Mouse (Mus musculus): ENCODE results near the gene Nrcam.

Gene Nrcam

GRCm38 (mm10) chr12:44602269-44602957 is 273.7 kb downstream of the Nrcam start:
- no peak for DNase-seq (ENCODE audit: low spot score in 2 of 2)

- DNase-seq (ENCODE audit: low spot score in 2 of 2): no peak
These were observed 274.3 kb downstream of the Nrcam start for GRCm38 (mm10) chr12:44602958-44603331.

- no peak for DNase-seq (ENCODE audit: low spot score in 2 of 2)
These were observed 288.3 kb downstream of the Nrcam start for GRCm38 (mm10) chr12:44617001-44617421.

GRCm38 (mm10) chr12:44617488-44617887 is 288.8 kb downstream of the Nrcam start:
- DNase-seq (ENCODE audit: low spot score in 2 of 2): no peak

- DNase-seq (ENCODE audit: low spot score in 2 of 2): no peak
These were observed 310.7 kb downstream of the Nrcam start for GRCm38 (mm10) chr12:44639341-44639921.

GRCm38 (mm10) chr12:44640579-44640978 is 311.9 kb downstream of the Nrcam start:
- no peak for DNase-seq (ENCODE audit: low spot score in 2 of 2)

Data from frontal cortex, postnatal 25 days (tissue).